Mouse (Mus musculus) embryonic fibroblast, embryonic 13.5 days (primary cell): ENCODE data around the gene Impad1.

Source experiments
- CTCF ChIP-seq: IDR thresholded peaks from 2 replicates; pipeline ENCODE4 v1.5.1; 2011; ENCODE audit warnings: mild to moderate bottlenecking, control low read depth, low read length, moderate library complexity, borderline replicate concordance; ENCODE audit not compliant: insufficient read depth
- POLR2A ChIP-seq: IDR thresholded peaks from 2 replicates; pipeline ENCODE4 v1.6.1; 2011; ENCODE audit warnings: low read depth, mild to moderate bottlenecking, control low read depth, low read length, moderate library complexity

- TF ChIP-seq POLR2A, result no peak
- no peak for TF ChIP-seq CTCF
These were observed 34.8 kb downstream of the Impad1 start for GRCm38 (mm10) chr4:4758376-4758775.
